Mouse (Mus musculus) adipocyte (in vitro differentiated cells): ENCODE measurements at regions not wholly inside any gene's neighbourhood (a gene's known extent, or its start where the extent isn't known, plus 50 kb on each side); places are given as distances from the start of the nearest gene placed in this dataset.

Source experiments
- DNase-seq: peaks from one replicate; pipeline ENCODE4 v3.0.0-alpha.2; 2016; ENCODE audit warnings: low spot score

DNA sequence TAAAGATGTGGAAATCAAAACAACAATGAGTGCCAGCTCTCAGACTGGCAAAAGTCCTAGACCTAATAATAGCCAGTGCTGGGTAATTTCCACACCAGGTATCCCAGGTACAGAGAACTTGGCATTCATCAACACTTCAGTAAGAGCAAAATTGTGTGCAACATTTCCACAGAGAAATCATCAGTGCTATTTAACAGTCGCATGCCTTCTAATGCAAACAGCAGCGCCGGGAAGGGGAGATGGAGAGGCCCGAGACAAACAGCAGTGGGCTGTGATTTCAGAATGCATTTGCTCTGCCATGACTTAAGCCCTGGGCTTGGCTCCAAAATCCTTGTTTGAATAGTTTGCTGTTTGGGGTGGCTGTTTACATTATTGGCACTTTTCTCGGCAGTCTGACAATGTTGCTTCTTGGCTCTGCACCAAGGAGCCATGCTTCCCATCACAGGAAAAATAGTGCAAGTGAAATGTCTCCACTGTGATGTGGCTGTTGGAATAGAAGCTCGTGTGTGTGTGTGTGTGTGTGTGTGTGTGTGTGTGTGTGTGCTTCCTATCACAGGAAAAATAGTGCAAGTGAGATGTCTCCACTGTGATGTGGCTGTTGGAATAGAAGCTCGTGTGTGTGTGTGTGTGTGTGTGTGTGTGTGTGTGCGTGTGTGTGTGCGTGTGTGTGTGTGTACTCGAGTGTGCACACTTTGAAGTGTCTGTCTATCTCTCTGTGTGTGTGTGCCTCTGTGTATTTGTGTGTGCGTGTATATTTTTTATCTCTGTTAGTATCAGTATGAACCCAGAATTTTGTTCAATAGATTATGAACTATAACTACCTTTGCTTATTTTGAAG, 190.1 kb upstream of the Cdyl start:
- peak; percentile 82 for DNase-seq

DNA sequence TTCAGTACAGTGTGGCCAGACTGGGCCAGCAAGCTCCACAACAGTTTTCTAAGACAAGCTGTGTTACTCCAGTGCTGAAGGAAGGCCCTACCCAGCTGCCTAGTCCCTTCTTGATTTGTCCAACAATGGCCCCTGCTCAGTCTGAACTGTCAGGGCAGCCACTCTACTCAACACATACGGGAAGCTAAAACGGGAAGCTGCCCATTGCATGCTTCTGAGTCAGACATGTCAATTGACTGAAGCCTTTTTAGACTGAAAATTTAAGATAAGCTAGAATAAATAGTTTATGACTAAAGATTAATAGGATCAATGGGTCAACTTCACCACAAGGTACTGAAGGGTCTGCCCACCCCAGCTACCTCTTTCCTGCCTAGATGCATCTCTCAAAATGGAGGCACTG, 181.4 kb upstream of the Cdyl start:
- no peak for DNase-seq

- DNase-seq = no peak
These were observed 177.3 kb upstream of the Cdyl start for GRCm38 (mm10) chr13:35482340-35482739.

DNA sequence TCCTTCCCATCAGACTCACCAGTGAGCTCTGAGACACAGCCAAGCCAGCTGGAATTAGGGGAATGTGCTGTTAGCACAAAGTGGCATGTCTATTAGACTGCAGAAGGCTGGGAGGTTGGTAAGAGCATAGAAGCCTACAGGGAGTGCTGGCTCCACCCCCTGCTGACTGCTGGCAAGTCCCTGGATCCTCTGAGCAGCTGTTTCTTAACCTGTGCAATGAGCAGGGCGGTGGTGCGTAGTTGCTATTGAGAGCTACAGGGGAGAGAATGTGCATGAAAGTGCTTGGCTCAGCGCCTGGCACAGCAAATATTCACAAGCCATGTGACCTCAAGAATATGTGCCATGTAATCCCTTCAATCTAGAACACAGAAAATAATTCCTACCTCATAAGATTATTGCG, 173.5 kb upstream of the Cdyl start:
- peak; percentile 62 for DNase-seq

- DNase-seq = no peak
These were observed 159.9 kb upstream of the Cdyl start for GRCm38 (mm10) chr13:35499776-35500175.

DNA sequence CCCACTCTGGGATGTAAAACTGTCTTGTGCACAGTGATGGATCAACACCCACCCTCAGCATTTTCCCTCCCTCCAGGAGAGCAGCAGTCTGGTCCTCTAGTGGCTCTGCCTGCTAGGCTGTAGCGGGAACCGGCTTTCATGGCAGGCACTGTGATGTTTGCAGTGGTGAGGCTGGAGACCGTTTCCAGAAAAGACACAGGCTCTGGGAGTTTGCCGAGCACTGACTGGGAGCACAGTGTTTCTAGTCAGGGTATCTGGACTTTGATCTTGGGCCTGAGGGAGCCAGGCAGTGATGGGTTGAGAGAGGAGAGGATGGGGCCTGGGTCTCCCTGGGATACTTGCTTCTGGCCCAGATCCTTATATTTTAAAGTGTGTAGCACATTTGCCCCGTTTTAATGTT, 158.7 kb upstream of the Cdyl start:
- no peak for DNase-seq

DNA sequence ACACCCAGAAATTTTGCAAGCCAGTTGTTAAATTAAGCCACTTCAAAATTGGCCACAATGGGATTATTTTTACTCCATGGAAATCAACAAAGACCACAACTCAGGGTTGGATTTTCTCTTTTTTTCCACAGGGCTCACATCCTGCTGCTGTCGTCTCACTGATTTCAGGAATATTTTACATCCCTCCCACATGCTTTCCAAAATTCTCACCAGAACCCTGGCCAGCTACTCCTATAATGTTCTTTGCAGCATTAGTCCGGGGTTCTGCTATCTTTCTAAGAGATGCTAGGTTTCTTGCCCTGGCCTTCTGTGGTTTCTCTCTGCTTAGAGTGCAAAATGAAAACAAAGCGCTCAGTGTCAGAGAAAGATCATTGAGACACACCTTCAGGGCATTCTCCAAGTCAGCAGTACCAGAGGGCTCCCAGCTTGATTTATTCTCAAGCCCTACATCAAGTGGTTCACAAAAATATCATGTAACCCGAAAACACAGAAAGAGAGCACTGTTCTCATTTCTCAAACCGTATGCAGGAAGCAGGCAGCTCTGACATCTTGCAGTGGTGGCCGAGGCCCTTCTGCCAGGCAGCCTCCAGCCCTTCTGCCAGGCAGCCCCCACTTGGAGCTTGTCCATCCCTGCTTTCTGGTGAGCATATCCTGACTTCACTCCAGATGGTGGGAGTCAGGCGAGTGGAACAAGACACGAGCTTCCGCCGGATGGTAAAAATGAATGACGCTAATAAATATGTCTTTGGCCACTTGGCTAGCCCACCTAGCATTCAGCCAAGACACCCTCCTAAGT, 158.1 kb upstream of the Cdyl start:
- peak; percentile 29 for DNase-seq

DNA sequence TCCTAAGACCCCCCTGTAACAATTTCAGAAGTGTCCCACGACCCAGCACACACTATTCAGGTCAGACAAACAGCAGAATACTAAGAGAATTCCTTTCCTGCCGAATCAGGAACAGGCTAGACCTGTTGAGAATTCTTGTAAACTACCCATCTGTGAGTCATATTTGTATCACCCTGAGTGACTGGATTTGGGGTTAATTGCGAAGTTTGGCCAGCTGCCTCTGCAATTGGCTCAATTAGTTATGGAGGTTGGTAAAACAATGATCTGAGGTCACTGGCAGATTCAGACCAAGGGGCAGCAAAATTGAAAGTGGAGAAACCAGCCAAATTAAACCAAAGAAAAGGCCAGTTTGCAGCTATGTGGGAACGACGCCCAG, 157.5 kb upstream of the Cdyl start:
- peak; percentile 95 for DNase-seq

GRCm38 (mm10) chr13:35503362-35503821, 156.2 kb upstream of the Cdyl start:
- DNase-seq = peak; percentile 26

DNA sequence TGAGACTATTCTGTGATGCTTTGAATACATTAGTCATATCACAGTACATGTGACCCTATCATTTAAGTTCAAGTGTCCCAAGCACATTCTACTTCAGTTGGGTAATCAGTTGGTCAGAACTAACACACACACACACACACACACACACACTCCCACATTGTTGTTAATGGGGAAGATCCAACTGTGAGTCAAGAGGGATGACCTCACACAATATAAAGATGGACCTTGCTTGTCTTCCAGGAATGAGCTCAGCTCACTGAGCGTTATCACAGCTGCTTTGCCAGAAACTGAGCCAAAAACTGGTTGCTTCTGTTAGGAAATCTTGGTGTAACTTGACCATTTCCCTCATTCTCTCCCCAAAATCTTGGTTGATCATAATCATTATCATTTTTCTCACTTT, 152.4 kb upstream of the Cdyl start:
- peak; percentile 81 for DNase-seq

GRCm38 (mm10) chr13:35512029-35512507, 147.6 kb upstream of the Cdyl start:
- no peak for DNase-seq

DNA sequence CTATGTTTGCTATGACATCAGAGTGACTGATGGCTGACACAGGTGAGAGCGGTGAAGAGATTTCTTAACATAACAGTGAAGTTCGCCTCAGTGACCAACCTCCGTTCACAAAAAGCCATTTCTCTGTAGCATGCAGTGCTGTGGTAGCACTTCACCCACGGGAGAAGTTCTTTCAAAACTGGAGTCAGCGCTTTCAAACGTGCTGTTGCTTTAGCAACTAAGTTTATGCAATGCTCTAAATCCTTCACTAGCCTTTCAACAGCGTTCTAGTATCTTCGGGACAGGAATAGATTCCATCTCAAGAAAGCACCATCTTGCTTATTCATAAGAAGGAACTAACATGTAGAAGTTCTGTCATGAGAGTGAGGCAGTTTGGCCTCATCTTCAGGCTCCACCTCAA, 146.5 kb upstream of the Cdyl start:
- no peak for DNase-seq

GRCm38 (mm10) chr13:35515291-35515690, 144.3 kb upstream of the Cdyl start:
- DNase-seq = no peak

DNA sequence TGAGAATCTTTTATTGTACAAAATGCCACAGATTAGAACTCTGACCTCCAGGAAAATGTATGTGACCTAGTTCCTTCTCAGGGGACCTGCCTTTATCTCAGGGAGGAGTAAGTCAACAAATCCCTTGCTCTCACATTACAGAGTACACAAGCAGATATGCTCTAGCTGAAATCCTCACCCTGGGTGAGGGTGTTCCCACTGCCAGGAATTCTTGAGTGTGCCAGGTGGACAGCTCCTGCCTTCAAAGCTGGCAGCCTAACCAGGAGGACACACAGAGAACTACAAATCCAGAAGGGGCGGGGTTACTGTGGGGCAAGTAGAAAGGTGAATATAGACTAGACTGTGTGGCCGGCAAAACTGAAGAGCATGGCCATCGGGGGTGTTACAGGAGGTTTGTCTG, 141.9 kb upstream of the Cdyl start:
- DNase-seq = no peak

DNA sequence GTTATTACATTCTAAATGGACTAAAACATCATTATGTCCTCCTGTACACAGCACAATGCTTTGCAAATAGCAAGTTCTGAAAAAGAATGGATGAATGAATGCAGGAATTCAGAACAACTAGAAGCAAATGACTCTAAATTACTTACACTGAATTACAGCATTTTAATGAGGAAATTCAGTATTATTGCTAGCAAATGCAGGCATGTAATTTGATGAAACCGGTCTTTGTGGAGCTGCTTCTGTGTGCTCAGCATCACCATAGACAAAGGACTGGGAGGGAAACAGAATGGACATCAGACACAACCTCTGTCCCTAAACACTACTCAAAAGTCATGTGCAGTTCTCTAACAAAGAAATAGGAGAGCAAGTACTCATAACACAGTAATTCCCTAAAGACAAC, 137.4 kb upstream of the Cdyl start:
- no peak for DNase-seq

GRCm38 (mm10) chr13:35529577-35529976, 130.1 kb upstream of the Cdyl start:
- DNase-seq = no peak

- peak; percentile 53 for DNase-seq
These were observed 122.5 kb upstream of the Cdyl start for GRCm38 (mm10) chr13:35537106-35537505.

GRCm38 (mm10) chr13:35537936-35538335, 121.7 kb upstream of the Cdyl start:
- DNase-seq = peak; percentile 63

- no peak for DNase-seq
These were observed 119.2 kb upstream of the Cdyl start for GRCm38 (mm10) chr13:35540433-35540832.

- no peak for DNase-seq
These were observed 118.6 kb upstream of the Cdyl start for GRCm38 (mm10) chr13:35541053-35541452.

- DNase-seq = no peak
These were observed 95.6 kb upstream of the Cdyl start for GRCm38 (mm10) chr13:35564006-35564405.

GRCm38 (mm10) chr13:35581616-35582015, 78.0 kb upstream of the Cdyl start:
- DNase-seq = no peak

DNA sequence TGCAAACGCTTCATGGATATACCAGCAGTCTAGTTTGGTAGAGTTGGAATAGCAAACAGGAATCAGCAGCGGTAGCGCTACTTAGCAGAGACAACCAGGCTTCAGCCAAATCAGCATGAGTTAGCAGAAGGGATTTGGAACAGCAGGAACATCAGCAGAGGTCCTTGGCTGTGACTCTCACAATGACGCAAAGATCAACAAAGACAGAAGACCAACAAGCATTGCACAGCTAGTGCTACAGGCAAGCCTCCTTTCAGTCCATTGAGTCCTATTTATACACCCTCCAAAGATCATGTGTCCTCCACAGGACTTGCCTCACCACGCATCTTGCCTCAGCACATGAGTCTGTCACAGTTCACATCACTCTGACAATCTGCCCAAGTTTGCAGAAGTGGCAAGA, 61.6 kb upstream of the Cdyl start:
- DNase-seq = no peak
